Mouse (Mus musculus) embryonic fibroblast, embryonic 13.5 days (primary cell): Measurements from ENCODE around the gene Sema5a. TPM values are rescaled to one million over a fixed set of nuclear protein-coding genes. Genes with fewer than 3 reads are reported as not detected.
A peak's percentile ranks its signal among the peaks of the same experiment; 100 is the strongest.
"Not testable (repeated sequence)": the region's sequence is repeated elsewhere in the genome, so short reads cannot be mapped to it uniquely, and the experiment has no call there.

Experiments
- H3K27ac ChIP-seq: 2 replicates; pipeline ENCODE4 v1.5.1; 2012; ENCODE audit warnings: low read length, control low read depth, inconsistent platforms; ENCODE audit not compliant: insufficient read depth
- H3K4me1 ChIP-seq: 2 replicates; pipeline ENCODE4 v1.6.1; 2011; ENCODE audit warnings: low read length; ENCODE audit not compliant: control insufficient read depth, insufficient read depth
- H3K4me3 ChIP-seq: 2 replicates; pipeline ENCODE4 v1.5.1; 2011; ENCODE audit warnings: mild to moderate bottlenecking, control low read depth, low read length; ENCODE audit not compliant: insufficient read depth
- CTCF ChIP-seq: IDR thresholded peaks from 2 replicates; pipeline ENCODE4 v1.5.1; 2011; ENCODE audit warnings: mild to moderate bottlenecking, control low read depth, low read length, moderate library complexity, borderline replicate concordance; ENCODE audit not compliant: insufficient read depth
- POLR2A ChIP-seq: IDR thresholded peaks from 2 replicates; pipeline ENCODE4 v1.6.1; 2011; ENCODE audit warnings: low read depth, mild to moderate bottlenecking, control low read depth, low read length, moderate library complexity
- polyA plus RNA-seq: library from polyadenylated mRNA; stranded (reverse); fragments of >200 nt; gene quantifications from 2 replicates; pipeline ENCODE4 v1.2.4, GENCODE M21; 2011; ENCODE audit warnings: low read depth; ENCODE audit not compliant: missing spikeins, insufficient read length

The Sema5a gene
- 8.0 and 32.5 TPM in 2 replicates for polyA plus RNA-seq

- Histone ChIP-seq H3K27ac (peak within 1 kb of the TSS; percentile 95), H3K4me3 (peak within 1 kb of the TSS; percentile 82), H3K4me1 (peaks cover 8% of the 10 kb centered on the region)
- peak; percentile 95 for TF ChIP-seq POLR2A
- TF ChIP-seq CTCF, result no peak
These were observed at the start of gene Sema5a for GRCm38 (mm10) chr15:32244344-32244955. Sema5a (plus strand) TSS chr15:32244810.

- Histone ChIP-seq H3K4me3 (no peak overlapping the region), H3K4me1 (0 out of 2 replicates have a peak, but pooled peaks cover 4% of the 10 kb centered on the region), H3K27ac (no peak overlapping the region)
- TF ChIP-seq POLR2A (no peak), CTCF (no peak)
These were observed 46.5 kb upstream of the Sema5a start for GRCm38 (mm10) chr15:32198076-32198475.

GRCm38 (mm10) chr15:32198561-32198960 lies 46.0 kb upstream of the Sema5a start:
- Histone ChIP-seq H3K27ac (no peak overlapping the region), H3K4me1 (0 out of 2 replicates have a peak, but pooled peaks cover 4% of the 10 kb centered on the region), H3K4me3 (no peak overlapping the region)
- TF ChIP-seq CTCF (no peak), POLR2A (no peak)

GRCm38 (mm10) chr15:32203242-32203641 lies 41.4 kb upstream of the Sema5a start:
- no peak overlapping the region for H3K27ac ChIP-seq
- no peak for TF ChIP-seq CTCF
- no peak for TF ChIP-seq POLR2A
- no peaks in the 10 kb centered on the region for H3K4me1 ChIP-seq
- no peak overlapping the region for H3K4me3 ChIP-seq

GRCm38 (mm10) chr15:32204908-32205307 lies 39.7 kb upstream of the Sema5a start:
- no peaks in the 10 kb centered on the region for H3K4me1 ChIP-seq
- TF ChIP-seq POLR2A (no peak), CTCF (no peak)
- no peak overlapping the region for H3K27ac ChIP-seq
- H3K4me3 ChIP-seq, result no peak overlapping the region

GRCm38 (mm10) chr15:32214687-32215086 lies 29.9 kb upstream of the Sema5a start:
- H3K4me1 ChIP-seq, H3K27ac ChIP-seq, H3K4me3 ChIP-seq: not testable (repeated sequence)

GRCm38 (mm10) chr15:32223028-32223427 lies 21.6 kb upstream of the Sema5a start:
- H3K27ac ChIP-seq, result no peak overlapping the region
- no peaks in the 10 kb centered on the region for H3K4me1 ChIP-seq
- TF ChIP-seq CTCF, result no peak
- TF ChIP-seq POLR2A, result no peak
- H3K4me3 ChIP-seq, result no peak overlapping the region

GRCm38 (mm10) chr15:32225394-32225793 lies 19.2 kb upstream of the Sema5a start:
- no peak for TF ChIP-seq POLR2A
- no peak for TF ChIP-seq CTCF
- Histone ChIP-seq H3K4me1 (no peaks in the 10 kb centered on the region), H3K4me3 (no peak overlapping the region), H3K27ac (no peak overlapping the region)

- Histone ChIP-seq H3K4me3 (no peak overlapping the region), H3K4me1 (no peaks in the 10 kb centered on the region), H3K27ac (no peak overlapping the region)
- no peak for TF ChIP-seq CTCF
- no peak for TF ChIP-seq POLR2A
These were observed 18.2 kb upstream of the Sema5a start for GRCm38 (mm10) chr15:32226381-32226780.

- TF ChIP-seq POLR2A, result no peak
- TF ChIP-seq CTCF, result no peak
- Histone ChIP-seq H3K27ac (no peak overlapping the region), H3K4me1 (no peaks in the 10 kb centered on the region), H3K4me3 (no peak overlapping the region)
These were observed 17.7 kb upstream of the Sema5a start for GRCm38 (mm10) chr15:32226888-32227395.

- no peak overlapping the region for H3K27ac ChIP-seq
- H3K4me1 ChIP-seq, result peaks cover 3% of the 10 kb centered on the region; the same call in 1 of the 2 replicates
- no peak for TF ChIP-seq CTCF
- TF ChIP-seq POLR2A, result no peak
- no peak overlapping the region for H3K4me3 ChIP-seq
These were observed 14.5 kb upstream of the Sema5a start for GRCm38 (mm10) chr15:32230066-32230465.
